Mouse (Mus musculus): ENCODE results near the gene Ptov1.
A peak's percentile ranks its signal among the peaks of the same experiment; 100 is the strongest.

The Ptov1 gene

DNA sequence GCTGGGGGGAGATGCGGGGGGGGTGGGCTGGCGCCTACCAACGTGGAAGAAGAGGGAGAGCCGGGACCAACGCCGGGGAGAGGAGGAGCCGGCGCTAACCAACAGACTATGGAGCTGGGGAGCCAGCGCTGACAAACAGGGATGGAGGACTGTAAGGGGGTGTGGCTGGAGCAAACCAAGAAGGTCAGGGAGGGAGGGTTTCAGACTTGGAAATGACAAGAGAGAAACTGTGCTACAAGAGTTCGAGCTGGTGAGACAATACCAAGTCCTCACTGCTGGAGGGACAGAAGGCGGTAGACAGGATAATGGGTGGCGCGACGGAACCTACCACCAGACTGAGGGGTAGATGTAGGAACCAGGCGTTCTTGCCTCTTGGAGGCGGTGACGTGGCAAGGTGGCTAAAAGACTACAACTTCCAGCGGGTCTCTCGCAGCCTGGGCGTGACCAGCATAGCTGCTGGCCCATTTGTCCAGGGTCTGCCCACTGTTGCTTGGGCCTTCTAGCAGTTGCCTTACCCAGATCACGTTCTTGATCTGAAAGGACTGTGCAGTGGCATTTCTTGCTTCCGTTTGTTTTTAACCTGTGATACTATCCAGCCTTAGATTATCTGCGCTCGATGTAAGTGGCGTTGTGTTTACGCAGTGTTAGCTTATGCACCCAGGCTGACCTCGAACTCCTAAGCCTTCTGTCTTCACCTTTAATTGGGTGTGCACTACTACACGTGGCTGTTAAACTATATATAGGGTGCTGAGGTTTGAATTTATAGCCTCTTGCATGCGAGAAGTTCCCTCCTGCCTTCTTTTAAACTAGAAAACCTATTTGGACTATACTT lies at the start of gene Ptov1:
Ptov1 (minus strand) TSS at position 92 of the 832 bp plus-strand sequence.
- peak; percentile 92 to 97 for DNase-seq (ENCODE audit: low spot score in 2 of 2)

DNA sequence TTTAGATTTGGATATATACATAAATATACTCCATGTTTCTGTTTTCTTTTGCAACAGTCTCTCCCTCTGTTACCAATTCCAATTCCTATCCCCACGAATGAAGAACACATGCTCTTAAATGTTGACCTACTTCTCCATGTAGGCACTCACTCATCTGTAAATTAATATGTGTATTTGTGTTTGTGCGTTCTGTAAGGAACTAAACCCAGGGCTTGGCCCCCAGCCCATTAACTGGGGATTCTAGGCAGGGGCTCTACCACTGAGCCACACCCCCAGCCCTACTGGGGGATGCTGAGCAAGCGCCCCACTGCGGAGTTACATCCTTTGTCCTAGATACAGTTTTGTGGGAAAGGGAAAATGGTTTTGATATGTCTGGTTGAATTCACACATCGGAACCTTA lies 49.5 kb upstream of the Ptov1 start:
- no peak for DNase-seq (ENCODE audit: low spot score in 2 of 2)

DNA sequence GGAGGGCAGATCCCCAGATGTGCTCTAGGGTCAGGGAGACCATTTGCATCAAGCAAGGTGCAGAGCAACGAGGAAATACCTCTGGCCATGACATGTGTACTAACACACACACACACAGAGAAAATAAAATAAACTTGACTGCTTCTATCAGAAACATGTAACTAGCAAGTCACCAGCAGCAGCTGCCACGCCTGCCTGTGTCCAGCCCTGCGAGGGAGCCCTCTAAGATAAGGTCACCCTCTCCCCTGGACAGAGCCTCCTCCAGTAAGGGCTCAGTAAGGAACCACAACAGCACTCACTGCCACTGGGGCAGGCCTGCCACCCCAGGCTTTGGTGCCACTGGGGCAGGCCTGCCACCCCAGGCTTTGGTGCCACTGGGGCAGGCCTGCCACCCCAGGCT lies 48.6 kb upstream of the Ptov1 start:
- no peak for DNase-seq (ENCODE audit: low spot score in 2 of 2)

DNA sequence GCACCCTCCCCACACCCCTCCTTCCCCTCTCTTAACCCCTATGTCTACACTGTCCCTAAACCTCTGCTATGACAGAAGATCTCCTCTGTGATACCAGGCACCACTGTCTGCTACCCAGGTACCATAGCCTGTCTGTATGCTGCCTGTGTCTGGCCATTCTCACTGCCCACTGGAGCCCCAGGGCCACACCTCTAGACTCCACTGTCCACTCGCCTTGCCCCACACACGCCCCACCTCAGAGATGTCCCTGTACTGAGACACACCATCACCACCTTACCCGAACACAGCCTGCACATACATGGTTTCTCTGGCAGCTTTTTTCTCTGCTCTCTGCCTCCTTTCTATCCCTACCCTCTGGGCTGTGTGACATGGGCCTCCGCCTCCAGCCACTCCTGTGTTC lies 47.3 kb upstream of the Ptov1 start:
- no peak for DNase-seq (ENCODE audit: low spot score in 2 of 2)

DNA sequence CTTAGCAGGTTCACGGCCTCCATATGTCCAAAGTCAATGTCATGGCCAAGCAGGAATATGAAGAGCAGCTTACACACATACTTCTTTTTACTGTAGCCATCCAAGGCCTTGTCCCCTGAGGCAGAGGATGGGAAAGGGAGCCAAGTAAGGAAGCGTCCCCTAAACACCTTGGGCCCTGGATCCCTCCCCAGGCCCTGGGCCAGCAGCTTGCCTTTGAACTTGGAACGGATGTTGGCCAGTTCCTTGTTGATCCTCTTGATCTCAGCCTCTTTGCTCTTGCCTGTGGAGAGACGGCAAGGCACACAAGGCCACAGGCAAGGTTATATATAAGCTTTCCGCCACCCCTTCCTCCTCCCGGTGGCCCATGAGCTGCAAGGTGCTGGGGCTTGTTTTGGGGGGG lies 46.6 kb upstream of the Ptov1 start:
- DNase-seq (ENCODE audit: low spot score in 2 of 2), result no peak

DNA sequence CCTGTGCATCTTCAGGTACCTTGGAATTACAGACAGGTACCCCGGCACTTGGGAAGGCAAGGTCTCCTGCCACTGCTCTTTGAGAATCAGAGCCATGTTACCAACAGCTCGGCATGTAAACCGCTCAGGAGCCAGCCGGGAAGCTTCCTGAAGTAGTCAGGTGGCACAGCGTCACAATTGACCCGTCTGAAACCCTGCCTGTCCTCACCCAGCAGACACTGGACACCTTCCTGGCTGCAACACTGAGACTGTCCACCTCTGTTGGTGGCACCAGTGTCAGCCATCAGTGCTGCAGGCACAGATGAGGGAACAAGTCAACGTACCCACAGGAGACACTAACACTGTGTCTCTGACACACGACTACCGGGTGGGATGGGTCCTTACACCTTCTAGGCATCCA lies 45.7 kb upstream of the Ptov1 start:
- DNase-seq (ENCODE audit: low spot score in 2 of 2), result no peak

DNA sequence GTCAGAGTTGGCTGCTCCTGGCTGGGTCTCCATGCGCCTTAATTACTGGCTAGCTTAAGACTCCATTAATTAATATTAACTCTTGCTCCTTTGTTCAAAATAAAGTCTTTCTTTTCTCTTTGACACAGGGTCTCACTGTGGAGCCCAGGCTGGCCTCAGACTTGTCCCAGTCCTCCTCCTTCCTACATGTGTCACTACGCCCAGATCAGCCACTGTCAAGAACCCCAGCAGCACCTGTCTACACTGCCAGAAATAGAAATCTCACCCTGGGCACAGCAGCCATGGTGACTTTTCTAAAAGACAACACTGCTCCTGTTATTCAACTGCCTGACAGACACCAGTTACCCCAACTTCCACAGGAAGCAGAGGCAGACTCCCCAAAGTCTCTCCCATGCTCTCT lies 44.8 kb upstream of the Ptov1 start:
- DNase-seq (ENCODE audit: low spot score in 2 of 2), result no peak

DNA sequence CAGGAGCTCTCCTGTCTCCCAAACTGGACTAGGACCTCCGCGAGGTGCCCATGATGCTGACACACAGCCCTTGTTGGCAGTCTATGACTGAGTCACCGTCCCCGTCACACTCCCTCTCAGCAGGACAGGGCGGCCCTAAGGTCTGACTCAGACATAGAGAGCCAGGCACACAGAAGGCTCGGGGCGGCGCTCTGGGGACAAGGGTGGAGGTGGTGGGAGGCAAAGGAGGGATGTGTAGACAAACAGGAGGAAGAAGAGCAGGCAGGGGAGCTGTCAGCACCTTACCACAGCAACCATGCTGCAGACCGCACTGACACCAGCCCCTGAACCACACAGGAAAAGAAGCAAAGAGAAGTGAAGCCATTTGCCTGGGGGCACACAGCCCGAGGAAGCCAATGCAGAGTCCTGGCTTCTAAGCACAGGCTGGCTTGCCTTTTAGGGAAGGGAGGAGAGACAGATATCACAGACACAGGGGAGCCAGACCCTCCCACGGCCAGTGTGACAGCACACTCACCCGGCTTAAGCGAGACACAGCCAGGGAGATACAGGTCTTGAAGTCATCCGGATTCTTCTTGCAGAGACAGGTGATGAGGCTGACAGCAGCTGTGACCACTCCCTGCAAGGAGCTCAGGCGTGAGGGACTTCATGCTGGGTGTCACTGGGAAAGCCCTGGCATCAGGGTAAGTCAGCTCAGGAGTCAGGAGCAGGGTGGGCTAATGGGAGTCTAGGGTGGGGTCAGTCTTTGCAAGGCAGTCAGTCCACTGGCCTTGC lies 39.3 kb upstream of the Ptov1 start:
- DNase-seq (ENCODE audit: low spot score in 2 of 2), result no peak

DNA sequence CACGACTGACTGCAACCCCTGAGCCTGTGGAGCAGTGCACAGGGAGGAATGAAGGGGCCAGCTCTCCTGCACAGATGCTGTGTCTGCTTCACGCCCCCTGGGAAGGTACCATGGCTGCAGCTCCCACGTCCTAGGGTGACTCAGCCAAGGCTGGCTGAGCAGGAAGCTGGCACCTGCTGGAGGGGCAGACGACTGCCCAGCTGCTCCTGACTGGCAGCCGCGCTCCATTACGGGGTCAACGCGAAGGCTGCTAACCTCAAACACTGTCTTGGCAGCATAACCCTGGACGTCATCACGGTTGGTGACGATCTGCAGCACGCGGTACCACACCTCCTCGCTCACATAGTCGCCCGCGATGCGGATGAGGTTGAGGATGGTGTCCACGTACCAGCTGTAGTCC lies 35.8 kb upstream of the Ptov1 start:
- no peak for DNase-seq (ENCODE audit: low spot score in 2 of 2)

DNA sequence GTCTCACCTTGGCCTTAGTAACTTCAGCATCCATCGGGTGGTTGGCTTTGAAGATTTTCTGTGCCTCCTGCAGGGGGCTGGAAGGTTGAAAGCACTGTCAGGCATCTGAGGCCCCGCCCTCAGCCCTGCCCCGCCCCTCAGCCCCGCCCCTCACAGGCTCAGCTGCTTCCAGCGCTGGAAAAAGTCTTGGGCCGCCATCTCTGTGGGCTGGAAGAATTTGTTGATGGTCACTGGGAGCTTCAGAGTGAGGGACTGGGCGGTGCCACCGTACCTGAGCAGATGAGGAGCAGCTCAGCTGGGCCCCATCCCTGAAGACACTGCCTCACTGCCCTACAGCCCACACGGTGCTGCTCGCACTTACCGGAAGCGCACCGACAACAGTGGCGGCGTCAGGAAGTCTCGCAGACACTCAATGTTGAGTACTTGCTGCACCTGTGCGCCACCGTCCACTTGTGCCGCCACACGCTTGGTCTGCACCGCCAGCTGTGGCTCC lies 31.7 kb upstream of the Ptov1 start:
- DNase-seq (ENCODE audit: low spot score in 2 of 2), result no peak

DNA sequence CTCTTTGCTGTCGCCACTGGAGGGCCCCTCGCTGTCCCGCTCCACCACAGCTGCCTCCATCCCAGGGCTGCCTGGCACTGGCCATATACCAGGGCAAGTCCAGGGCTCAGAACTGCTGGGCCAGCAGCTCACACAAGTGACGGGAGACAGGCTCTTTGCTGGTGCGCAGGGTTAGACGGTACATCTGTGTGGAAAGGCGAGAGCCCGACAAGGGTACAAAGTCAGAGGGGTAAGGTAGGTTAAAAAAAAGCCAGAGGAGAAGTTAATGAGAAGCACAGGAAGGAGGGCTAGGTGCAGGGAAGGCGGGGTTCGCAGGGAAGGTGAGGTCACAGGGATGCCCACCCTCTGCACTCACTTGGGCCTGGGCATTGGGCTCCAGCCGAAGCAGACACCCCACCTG lies 31.0 kb upstream of the Ptov1 start:
- DNase-seq (ENCODE audit: low spot score in 2 of 2), result no peak

DNA sequence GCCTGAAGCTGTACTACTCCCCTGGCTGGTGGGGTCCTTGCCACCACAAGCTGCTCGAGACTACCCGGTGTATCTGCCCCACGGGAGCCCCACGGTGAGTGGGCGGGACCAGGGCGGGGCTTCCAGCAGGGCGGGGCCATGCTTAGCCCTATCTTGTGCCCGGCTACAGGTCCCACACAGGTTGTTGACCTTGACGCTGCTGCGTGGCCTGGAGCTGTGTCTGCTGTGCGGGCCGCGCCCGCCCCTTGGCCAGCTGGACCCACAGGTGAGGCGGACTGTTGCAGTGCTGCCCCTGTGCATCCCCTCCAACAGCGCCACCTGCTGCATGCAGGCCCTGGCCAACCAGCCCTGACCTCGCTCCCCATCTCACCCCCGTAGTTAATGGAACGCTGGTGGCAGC lies 29.0 kb upstream of the Ptov1 start:
- DNase-seq (ENCODE audit: low spot score in 2 of 2), result peak in 1 of 2 experiments; percentile 63

DNA sequence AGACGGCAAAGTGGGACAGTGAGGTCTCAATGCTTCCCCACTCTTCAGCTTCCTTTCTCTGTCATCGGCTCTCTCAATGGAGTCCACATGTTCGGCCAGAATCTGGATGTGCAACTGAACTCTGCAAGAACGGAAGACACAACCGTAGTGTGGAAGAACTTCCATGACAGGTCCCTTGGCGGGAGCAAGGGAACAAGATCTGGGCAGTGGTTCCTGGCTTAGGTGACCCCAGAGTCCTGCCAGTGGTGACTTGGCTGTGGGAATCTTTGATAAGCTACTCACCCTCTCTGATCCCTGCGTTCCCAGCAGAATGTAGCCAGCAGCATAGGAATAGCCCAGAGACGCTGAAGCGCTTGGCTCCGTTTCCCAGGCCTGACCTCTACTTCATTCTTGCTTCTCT lies 26.9 kb upstream of the Ptov1 start:
- DNase-seq (ENCODE audit: low spot score in 2 of 2), result no peak

DNA sequence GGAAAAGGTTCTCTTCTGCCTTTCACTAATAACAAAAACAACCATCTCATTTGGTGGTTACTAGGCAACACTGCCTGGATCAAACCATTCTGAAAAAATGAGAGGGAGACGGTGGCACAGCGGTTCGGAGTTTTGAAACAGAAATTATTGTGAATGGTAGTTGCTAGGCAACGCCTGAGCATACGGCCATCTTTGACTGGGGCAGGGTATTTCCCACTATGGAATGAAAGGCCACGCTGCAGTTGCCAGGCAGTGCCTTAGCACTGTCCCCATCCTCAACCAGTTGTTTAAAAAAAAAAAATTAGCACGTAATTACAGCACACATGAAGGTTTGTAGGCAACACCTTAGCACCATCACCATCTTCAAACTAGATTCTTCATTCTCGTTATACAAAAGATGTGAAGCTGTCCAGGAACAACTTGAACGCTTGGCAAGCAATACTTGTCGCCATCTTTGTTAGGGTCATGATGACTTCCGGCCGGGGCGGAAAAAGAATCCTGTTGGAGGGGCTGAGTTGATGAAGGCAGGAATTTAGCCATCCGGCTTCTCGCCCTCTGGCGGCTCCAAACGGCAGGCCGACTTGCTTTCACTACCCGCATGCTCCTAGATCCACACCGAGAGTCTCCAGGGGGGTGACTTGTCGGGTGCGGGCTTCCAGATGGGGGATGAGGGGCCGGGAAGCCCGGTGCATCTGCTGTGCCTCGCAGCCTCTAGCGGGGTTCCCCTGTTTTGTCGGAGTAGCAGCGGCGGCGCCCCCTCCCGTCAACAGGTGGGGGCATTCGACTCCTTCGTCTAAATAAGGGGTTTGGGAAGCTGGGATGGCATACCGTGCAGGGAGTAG lies 26.2 kb upstream of the Ptov1 start, which contains the start of gene Fuz:
Fuz (plus strand) TSS at position 487 of the 842 bp plus-strand sequence.
- DNase-seq (ENCODE audit: low spot score in 2 of 2), result peak; percentile 90 to 92

DNA sequence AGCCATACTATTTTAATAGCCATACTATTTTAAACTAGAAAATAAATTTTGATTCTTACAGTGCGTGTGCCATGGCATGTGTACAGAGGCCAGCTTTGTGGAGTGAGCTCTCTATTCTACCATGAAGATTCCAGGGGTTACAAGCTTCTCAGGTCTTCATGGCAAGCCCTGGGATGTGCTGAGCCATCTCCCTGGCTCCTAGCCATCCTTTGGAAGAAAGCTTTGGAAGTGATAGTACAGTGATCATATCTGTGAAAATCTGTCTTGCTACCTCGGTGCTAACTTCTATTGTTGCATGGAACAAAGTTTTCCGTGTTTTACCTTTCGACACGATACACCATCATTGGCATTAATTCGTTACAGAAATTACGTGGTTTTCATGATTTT lies 25.6 kb upstream of the Ptov1 start:
- no peak for DNase-seq (ENCODE audit: low spot score in 2 of 2)

DNA sequence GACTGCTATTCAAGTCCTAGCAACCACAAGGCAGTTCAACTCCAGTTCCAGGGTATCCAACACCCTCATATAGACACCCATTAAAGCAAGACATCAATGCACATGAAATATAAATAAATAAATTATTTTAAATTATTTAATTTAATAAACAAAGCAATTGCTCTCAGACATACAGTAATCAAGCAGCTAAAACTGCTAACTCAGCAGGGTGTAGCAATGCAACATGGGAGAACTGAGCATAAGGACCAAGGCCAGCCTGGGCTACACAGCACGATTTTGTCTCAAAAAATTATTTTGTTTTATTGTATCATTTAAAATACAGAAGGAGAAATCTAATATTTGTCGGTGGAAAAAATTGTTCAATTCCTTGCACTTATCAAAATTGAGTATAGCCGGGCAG lies 24.6 kb upstream of the Ptov1 start:
- no peak for DNase-seq (ENCODE audit: low spot score in 2 of 2)

DNA sequence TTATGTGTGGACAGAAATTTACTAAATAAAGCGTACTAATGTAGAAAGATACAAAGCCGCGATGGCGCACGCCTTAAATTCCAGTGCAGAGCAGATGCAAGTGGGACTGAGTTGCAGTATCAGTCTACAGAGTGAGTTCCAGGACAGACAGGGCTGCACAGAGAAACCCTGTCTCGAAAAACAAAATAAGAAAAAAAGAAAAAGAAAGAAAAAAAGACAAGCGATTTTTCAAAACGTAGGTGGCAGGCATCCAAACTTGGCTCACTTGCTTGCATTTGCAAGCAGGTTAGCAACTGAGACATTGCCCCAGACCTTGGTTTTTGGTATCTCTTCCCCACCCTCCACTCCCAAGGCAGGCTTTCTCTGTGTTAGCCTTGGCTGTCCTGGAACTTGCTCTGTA lies 23.6 kb upstream of the Ptov1 start:
- no peak for DNase-seq (ENCODE audit: low spot score in 2 of 2)

DNA sequence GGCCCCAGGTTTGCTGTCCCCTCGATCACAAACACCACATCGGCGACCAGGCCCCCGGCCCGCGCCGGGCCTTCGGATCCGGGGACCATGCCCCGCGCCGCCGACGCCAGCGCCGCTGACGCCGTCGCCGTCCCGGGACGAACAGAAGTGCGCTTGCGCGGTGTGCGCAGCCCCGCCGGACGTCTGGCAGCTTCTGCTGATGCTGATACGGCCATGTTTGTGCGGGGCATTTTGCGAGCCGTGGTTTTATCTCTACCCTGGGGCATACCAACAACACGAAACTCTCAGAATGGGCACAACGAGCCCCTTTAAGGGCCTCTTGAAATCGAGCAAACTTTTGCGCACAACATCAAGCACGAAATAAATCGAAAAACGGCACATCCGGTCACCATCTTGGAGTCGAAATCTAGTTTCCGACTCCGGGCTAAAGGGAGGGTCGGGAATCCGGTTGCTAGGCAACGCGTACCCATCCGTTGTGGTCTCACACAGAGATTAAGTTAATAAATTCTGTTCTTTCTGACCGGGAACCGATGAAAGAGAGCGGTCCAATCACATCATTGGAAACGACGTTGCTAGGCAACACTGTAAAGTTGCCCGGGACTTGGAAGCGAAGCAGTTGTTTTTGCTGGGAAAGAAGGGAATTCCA lies 22.8 kb upstream of the Ptov1 start, which contains the start of gene Med25:
Med25 (minus strand) TSS at position 437 of the 646 bp plus-strand sequence.
- DNase-seq (ENCODE audit: low spot score in 2 of 2), result peak; percentile 91 to 93

DNA sequence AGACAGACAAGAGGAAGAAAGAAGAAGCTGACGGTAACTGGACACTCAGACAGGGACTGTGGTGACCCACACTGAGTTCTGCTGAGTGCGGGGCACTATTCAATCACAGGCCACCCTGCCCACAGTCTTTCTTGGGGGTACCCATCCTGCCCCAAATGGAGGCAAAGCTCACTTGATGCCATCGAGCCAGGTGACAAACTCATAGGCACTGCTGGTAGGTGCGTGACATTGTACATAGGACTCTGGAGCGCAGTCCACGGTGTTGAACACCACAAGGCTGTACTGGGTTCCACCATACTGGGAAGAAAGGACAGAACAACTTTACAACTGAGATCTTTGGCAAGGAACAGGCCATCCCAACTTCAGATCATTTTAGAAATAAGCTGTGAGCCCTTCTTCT lies 22.0 kb upstream of the Ptov1 start:
- no peak for DNase-seq (ENCODE audit: low spot score in 2 of 2)

DNA sequence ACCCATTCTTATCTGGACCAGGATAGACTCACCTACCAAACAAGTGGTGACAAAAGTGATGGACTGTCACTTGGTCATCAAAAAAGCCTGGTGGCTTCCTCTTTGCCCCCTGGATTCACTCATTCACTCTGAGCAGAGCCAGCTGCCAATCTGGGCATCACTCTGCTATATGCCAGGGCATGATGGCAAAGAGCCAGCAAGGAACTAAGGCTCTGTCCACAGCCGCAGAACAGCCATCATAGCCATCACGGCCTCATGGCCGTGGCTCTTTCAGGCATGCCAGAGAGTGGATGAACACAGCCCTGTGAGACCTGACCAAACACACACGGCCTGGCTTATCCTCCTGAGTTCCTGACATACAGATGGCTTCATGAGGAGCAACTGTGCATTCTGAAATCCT lies 21.1 kb upstream of the Ptov1 start:
- DNase-seq (ENCODE audit: low spot score in 2 of 2), result no peak

DNA sequence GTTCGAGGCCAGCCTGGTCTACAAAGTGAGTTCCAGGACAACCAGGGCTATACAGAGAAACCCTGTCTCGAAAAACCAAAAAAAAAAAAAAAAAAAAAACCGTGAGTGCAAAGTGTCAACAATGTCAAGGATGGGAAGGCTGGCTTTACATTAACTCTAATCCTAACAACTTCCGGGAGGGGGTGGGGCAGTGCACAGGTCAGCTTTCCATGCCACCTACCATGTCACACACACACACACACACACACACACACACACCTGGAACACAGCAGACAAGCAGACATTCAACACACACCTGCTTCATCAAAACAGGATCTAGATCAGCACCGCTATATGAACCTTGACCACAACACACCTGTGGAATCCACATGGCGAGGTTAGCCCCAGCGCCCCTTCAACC lies 20.6 kb upstream of the Ptov1 start:
- no peak for DNase-seq (ENCODE audit: low spot score in 2 of 2)
